9 mouse cellular contexts compared by ENCODE assay signal in genomic region chr1:53706431-53707361, GRCm38 (mm10). TPM values are rescaled to one million over a fixed set of nuclear protein-coding genes. Genes with fewer than 3 reads are reported as not detected.
DNase-seq lines count a peak whose midpoint lies in the region; ATAC-seq lines count a peak whose summit lies in the region.
"Had no signal": no experiment of that assay in that cellular context is flagged by ENCODE, and none has a peak within 500 bp of the region (broad histone marks: within the 10 kb centered on the region; RNA-seq: fewer than 3 reads in every experiment).

Dnah7a (minus strand) TSS chr1:53706784.

- H3K9me3 ChIP-seq in intestine, embryonic 14.5 days (ENCODE audit: control insufficient read depth, low read length) = no peaks in the 10 kb centered on the region
- no peaks in the 10 kb centered on the region for H3K9me3 ChIP-seq in limb, embryonic 11.5 days (ENCODE audit: control insufficient read depth, low read length)
- H3K9me3 ChIP-seq in midbrain, embryonic 14.5 days (ENCODE audit: control insufficient read depth, low read length) = no peaks in the 10 kb centered on the region
- H3K9me3 ChIP-seq in stomach, embryonic 14.5 days (ENCODE audit: control insufficient read depth, low read depth, low read length) = no peaks in the 10 kb centered on the region

- H3K4me1 ChIP-seq in intestine, embryonic 14.5 days (replicated peaks; ENCODE audit: control insufficient read depth, insufficient read depth, low read length) = no peaks in the 10 kb centered on the region
- no peaks in the 10 kb centered on the region for H3K4me1 ChIP-seq in limb, embryonic 11.5 days (ENCODE audit: control insufficient read depth, insufficient read depth, low read length)
- H3K4me1 ChIP-seq in midbrain, embryonic 14.5 days (ENCODE audit: control insufficient read depth, insufficient read depth, low read length) = peaks cover 3% of the 10 kb centered on the region; the same call in 1 of the 2 replicates
- 0 out of 2 replicates have a peak, but pooled peaks cover 3% of the 10 kb centered on the region for H3K4me1 ChIP-seq in stomach, embryonic 14.5 days (ENCODE audit: control insufficient read depth, insufficient read depth, low read length)

- DNase-seq in heart, adult 11 months = peak; percentile 82
- DNase-seq in heart, adult 8-10 months (ENCODE audit: low spot score) = no peak
- DNase-seq in cerebellum, postnatal 25 days = peak; percentile 38 to 40
- peak; percentile 13 for DNase-seq in gastrocnemius, postnatal 14 days
- peak; percentile 80 for DNase-seq in intestine, embryonic 14.5 days (ENCODE audit: low spot score)
- peak; percentile 79 for DNase-seq in limb, embryonic 11.5 days (ENCODE audit: low spot score)
- DNase-seq in midbrain, embryonic 14.5 days = peak; percentile 88

- 15% methylated on average over 42 of the region's 42 CpGs for WGBS in intestine, embryonic 14.5 days
- WGBS in limb, embryonic 11.5 days = 16% methylated on average over 42 of the region's 42 CpGs
- WGBS in midbrain, embryonic 14.5 days = 15% methylated on average over 42 of the region's 42 CpGs
- 16% methylated on average over 42 of the region's 42 CpGs for WGBS in stomach, embryonic 14.5 days

- no peaks in the 10 kb centered on the region for H3K36me3 ChIP-seq in intestine, embryonic 14.5 days (ENCODE audit: control insufficient read depth, insufficient read depth, low read length)
- H3K36me3 ChIP-seq in limb, embryonic 11.5 days (ENCODE audit: control insufficient read depth, insufficient read depth, low read length) = no peaks in the 10 kb centered on the region
- H3K36me3 ChIP-seq in midbrain, embryonic 14.5 days (ENCODE audit: control insufficient read depth, insufficient read depth, low read length) = no peaks in the 10 kb centered on the region
- no peaks in the 10 kb centered on the region for H3K36me3 ChIP-seq in stomach, embryonic 14.5 days (ENCODE audit: control insufficient read depth, insufficient read depth, low read length)

- H3K9ac ChIP-seq in intestine, embryonic 14.5 days (ENCODE audit: low read length) = peak within 1 kb of the TSS; percentile 44; the same call in 1 of the 2 replicates
- H3K9ac ChIP-seq in limb, embryonic 11.5 days (ENCODE audit: low read length) = peak within 1 kb of the TSS; percentile 47; the same call in 1 of the 2 replicates
- H3K9ac ChIP-seq in midbrain, embryonic 14.5 days (replicated peaks; ENCODE audit: low read length) = peak within 1 kb of the TSS; percentile 62
- no peak within 1 kb of the TSS for H3K9ac ChIP-seq in stomach, embryonic 14.5 days (replicated peaks; ENCODE audit: low read depth, low read length)

- peak within 1 kb of the TSS; percentile 73 for H3K4me2 ChIP-seq in intestine, embryonic 14.5 days (ENCODE audit: low read length)
- H3K4me2 ChIP-seq in limb, embryonic 11.5 days (ENCODE audit: low read depth, severe bottlenecking) = peak within 1 kb of the TSS; percentile 79
- H3K4me2 ChIP-seq in midbrain, embryonic 14.5 days (ENCODE audit: low read length) = peak within 1 kb of the TSS; percentile 75
- peak within 1 kb of the TSS; percentile 66 for H3K4me2 ChIP-seq in stomach, embryonic 14.5 days (replicated peaks; ENCODE audit: low read depth, low read length)

- intact Hi-C loops in gastrocnemius, postnatal 14 days (cut with DNase I; ENCODE audit: low total_unique reads) = no loop called here

- no peak within 1 kb of the TSS for H3K27ac ChIP-seq in intestine, embryonic 14.5 days (ENCODE audit: low read depth)
- H3K27ac ChIP-seq in limb, embryonic 11.5 days (replicated peaks; ENCODE audit: low read depth, low read length) = no peak within 1 kb of the TSS
- peak within 1 kb of the TSS; percentile 77 for H3K27ac ChIP-seq in midbrain, embryonic 14.5 days (replicated peaks; ENCODE audit: low read depth, low read length)
- H3K27ac ChIP-seq in stomach, embryonic 14.5 days (ENCODE audit: low read length) = no peak within 1 kb of the TSS

- peak; percentile 61 for ATAC-seq in intestine, embryonic 14.5 days (replicated peaks; ENCODE audit: low FRiP score, low TSS enrichment, low read depth)
- peak; percentile 78 for ATAC-seq in limb, embryonic 11.5 days (ENCODE audit: insufficient number of reproducible peaks, low FRiP score, low TSS enrichment, low read depth)
- peak; percentile 86 for ATAC-seq in midbrain, embryonic 14.5 days (ENCODE audit: low FRiP score, low TSS enrichment)
- ATAC-seq in stomach, embryonic 14.5 days (ENCODE audit: insufficient number of reproducible peaks, insufficient read depth, low FRiP score, low read depth) = peak; percentile 49; the same call in 1 of the 2 replicates

- H3K4me3 ChIP-seq in intestine, embryonic 14.5 days (ENCODE audit: low read depth, low read length) = peak within 1 kb of the TSS; percentile 42
- H3K4me3 ChIP-seq in limb, embryonic 11.5 days (ENCODE audit: low read depth, low read length) = peak within 1 kb of the TSS; percentile 40
- H3K4me3 ChIP-seq in midbrain, embryonic 14.5 days (replicated peaks; ENCODE audit: low read depth, low read length) = peak within 1 kb of the TSS; percentile 58
- peak within 1 kb of the TSS; percentile 34 for H3K4me3 ChIP-seq in stomach, embryonic 14.5 days (ENCODE audit: low read depth, low read length)

- no peaks in the 10 kb centered on the region for H3K27me3 ChIP-seq in intestine, embryonic 14.5 days (replicated peaks; ENCODE audit: control insufficient read depth, insufficient read depth, low read length)
- H3K27me3 ChIP-seq in limb, embryonic 11.5 days (ENCODE audit: control insufficient read depth, insufficient read depth, low read length) = no peaks in the 10 kb centered on the region
- no peaks in the 10 kb centered on the region for H3K27me3 ChIP-seq in midbrain, embryonic 14.5 days (ENCODE audit: control insufficient read depth, insufficient read depth, low read length)
- H3K27me3 ChIP-seq in stomach, embryonic 14.5 days (ENCODE audit: control insufficient read depth, insufficient read depth, low read length) = no peaks in the 10 kb centered on the region
- H3K27me3 ChIP-seq: CH12.LX had no signal

RNA-seq across cellular contexts. Expression of gene Dnah7a, which starts in this region (rescaled TPM):
- total RNA-seq in heart, adult 8-10 months (2022) = under 1 TPM in 2 of 4 experiments, not detected in 2; 0.03 to 0.17 TPM
- total RNA-seq in gastrocnemius, postnatal 14 days (2021) = not detected
- 0.43 and 0.77 TPM in 2 replicates for polyA plus RNA-seq in intestine, embryonic 14.5 days (2014; fragmentation: Nextera tagmentation; extraction: Ambion mirVana)
- 2.8 and 4.2 TPM in 2 replicates for polyA plus RNA-seq in limb, embryonic 11.5 days (2014; fragmentation: Nextera tagmentation; extraction: Ambion mirVana)
- polyA plus RNA-seq in midbrain, embryonic 14.5 days (2014; fragmentation: Nextera tagmentation; extraction: Ambion mirVana) = 10.9 and 12.7 TPM in 2 replicates
- polyA plus RNA-seq in stomach, embryonic 14.5 days (2014; fragmentation: Nextera tagmentation; extraction: Ambion mirVana) = 0.49 and 1.2 TPM in 2 replicates

Comparison
In these comparisons a context has a peak if more than half of its experiments do, and no peak if none do; other contexts are left out.
1. Peak in DNase-seq in gastrocnemius, postnatal 14 days; RNA of the gene not detected or under 1 TPM.
2. Peak in DNase-seq, ATAC-seq, H3K4me3 ChIP-seq, H3K9ac ChIP-seq and H3K4me2 ChIP-seq in intestine, embryonic 14.5 days; RNA of the gene not detected or under 1 TPM.